Mouse (Mus musculus) ES-Bruce4 (cell line): ENCODE measurements at regions not wholly inside any gene's neighbourhood (a gene's known extent, or its start where the extent isn't known, plus 50 kb on each side); places are given as distances from the start of the nearest gene placed in this dataset.

Source experiments
- CTCF ChIP-seq: IDR thresholded peaks from one replicate; pipeline ENCODE4 v1.8.1; 2011; ENCODE audit warnings: low read depth, low read length
- EP300 ChIP-seq: IDR thresholded peaks from 2 replicates; pipeline ENCODE4 v1.6.1; 2011; ENCODE audit warnings: low read depth, low read length; ENCODE audit not compliant: insufficient read depth
- POLR2A ChIP-seq: IDR thresholded peaks from one replicate; pipeline ENCODE4 v1.8.1; 2011; ENCODE audit warnings: low read length; ENCODE audit not compliant: insufficient read depth

DNA sequence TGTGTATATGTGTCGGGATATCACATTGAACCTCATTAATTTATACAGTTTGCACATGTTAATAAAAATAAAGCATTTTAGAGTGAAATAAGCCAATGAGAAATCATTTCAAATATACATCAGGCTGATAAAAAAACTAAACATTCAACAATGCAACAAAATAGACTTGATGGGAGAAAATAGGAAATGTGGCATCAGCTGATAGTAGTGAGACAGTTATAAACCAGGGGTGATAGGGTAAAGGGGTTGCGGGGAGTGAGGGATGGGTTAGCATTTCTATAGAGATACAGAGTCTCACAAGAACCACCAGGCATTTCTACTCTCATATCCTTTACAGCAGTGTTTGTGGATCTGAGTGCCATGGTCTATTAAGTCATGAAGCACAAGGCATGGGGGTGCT is 108.6 kb upstream of the Mvb12b start:
- TF ChIP-seq CTCF = no peak
- no peak for TF ChIP-seq EP300
- TF ChIP-seq POLR2A = no peak
